Mouse (Mus musculus) activated CD4-positive, CD25-positive, alpha-beta regulatory T cell, adult 4 months (primary cell): Measurements from ENCODE around the gene Slc25a21. TPM values are rescaled to one million over a fixed set of nuclear protein-coding genes. Genes with fewer than 3 reads are reported as not detected.
"Not testable (repeated sequence)": the region's sequence is repeated elsewhere in the genome, so short reads cannot be mapped to it uniquely, and the experiment has no call there.

Experiments
- ATAC-seq: one replicate; pipeline ENCODE4 v1.8.0; 2017
- polyA plus RNA-seq, 2 experiments: library from polyadenylated mRNA; unstranded; fragments of 100-300 nt; shearing (Covaris generic); gene quantifications; one replicate each; pipeline ENCODE4 v1.2.1; 2017

Slc25a21 gene
- polyA plus RNA-seq = not detected

DNA sequence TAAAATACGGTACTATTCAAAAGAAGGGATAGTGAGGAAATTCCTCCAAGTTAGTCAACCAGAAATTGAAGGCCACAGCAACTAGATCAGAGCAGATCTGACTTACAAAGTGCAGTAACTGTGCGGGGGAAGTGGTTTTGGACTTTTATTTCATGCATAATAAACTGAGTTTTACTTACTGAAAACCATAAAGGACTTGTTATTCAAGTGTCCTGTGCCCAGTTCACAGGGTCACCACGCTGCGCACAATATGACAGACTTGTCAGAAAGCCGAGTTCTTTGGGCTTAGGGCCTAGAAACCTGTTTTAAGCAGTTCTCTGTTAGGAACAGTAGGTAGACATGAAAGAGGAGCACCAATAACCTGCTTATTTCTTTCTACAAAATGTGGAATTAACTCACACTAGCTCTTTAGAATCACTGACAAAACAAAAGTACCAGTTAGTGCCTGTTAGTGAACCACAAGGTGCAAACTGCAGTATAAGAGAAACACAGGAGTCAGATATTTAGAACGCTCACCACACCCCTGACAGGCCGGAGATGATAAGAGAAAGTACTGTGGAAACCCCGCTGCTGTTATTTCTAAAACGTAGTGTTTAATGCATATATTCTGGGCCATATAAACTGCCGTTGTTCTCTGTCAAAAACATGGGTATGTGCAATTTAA, at the start of gene Slc25a21:
Gene Slc25a21 (minus strand): TSS at position 110 of the 664 bp plus-strand sequence.
- ATAC-seq = no peak

DNA sequence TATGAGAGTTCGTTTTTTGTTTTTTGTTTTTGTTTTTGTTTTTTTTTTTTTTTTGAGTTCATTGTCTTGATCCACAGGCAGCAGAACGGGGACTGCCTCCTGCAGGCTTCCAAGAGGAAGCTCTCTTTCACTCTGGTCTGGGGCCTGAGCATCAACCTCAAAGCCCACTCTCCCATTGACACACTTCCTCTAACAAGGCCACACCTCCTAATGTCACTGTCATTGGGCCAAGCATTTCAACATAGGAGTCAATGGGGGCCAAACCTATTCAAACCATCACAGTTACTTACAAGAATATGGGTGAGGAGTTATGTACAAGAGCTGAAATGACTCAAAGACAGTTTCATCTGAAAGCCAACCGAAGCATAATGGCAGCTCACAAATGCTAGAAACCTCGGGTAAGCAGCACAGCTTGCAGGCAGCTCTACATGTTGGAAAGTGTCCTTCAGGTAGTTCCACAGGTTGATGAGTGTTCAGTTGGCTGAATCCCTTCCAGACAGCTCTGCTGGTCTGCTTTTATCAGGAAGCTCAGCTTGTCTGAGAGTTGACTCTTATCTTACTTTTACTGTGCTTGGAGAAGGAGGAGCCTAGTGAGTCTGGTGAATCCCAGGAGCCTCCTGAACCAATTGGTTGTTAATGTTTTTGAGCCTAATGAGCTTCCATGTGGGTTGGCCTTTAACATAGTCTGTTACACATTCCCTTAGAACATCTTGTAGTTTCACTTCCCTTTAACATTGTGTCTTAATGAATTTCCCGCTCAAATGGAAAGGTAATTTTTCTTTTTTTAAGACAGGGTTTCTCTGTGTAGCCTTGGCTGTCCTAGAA, 46.6 kb upstream of the Slc25a21 start:
- no peak for ATAC-seq

DNA sequence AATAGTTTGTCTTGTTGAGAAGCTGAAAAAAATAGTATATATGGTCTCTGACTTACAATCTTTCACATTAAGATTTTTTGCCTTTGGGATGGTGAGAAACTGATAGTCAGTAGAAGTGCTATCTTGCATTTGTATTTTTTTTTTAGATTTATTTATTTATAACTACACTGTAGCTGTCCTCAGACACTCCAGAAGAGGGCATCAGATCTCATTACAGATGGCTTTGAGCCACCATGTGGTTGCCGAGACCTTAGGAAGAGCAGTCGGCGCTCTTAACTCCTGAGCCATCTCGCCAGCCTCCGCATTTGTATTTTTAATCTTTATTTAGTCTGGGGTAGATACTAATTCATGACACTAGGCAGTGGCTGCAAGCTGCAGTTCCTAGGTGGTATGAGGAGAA, 36.1 kb upstream of the Slc25a21 start:
- no peak for ATAC-seq

DNA sequence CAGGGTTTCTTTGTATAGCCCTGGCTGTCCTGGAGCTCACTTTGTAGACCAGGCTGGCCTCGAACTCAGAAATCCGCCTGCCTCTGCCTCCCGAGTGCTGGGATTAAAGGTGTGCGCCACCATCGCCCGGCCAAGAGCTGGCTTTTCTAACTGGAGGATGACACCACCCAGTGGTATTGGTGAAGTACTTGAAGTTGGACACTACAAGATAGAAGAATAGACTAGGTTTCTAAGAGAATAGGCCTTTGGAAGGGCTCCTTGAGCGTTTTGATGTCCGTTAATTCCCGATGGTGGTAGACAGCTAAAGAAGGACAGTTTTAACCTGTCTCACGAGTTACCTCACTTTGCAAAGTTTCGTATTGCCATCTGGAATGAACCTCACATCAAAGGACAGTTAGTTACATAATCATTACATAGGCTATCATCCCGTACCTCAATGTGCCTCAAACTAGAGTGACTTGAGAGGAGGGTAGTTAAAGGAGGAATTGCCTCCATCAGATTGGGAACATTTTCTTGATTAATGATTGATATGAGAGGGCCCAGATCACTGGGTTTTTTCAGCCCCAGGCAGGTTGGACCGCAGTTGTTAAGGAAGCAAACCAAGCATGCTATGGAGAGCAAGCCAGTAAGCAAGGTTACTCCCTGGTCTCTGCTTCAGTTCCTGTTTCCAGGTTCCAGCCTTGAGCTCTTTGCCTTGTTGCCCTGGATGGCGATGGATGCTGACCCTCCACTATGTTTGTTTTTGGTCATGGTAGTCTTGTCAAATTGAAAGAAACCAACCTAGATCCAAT, 34.0 kb upstream of the Slc25a21 start:
- ATAC-seq = peak; percentile 47

DNA sequence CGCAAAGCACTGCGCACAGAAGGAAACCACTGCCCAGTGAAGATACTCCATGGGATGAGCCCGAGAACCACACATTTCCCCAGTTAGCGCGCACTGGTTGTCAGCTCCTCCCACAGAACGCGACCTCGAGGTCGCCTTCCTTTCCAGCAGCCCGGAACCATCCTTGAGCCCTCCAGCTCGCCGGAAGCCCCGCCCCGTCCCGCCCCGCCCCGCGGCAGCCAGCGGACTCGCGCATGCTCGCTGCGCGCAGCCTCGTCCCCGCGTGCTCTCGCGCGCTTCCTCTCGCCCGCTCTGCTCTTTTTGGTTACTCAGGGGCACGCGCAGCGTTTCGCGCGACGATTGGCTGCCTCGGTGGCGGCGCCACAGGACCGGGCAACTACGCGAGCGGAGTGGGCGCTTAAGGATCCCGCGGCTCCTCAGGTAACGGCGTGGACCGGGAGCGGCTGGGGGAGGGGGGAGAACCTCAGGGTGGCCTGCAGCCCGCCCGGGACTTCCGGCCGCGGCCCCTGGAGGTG, 33.0 kb upstream of the Slc25a21 start, which contains the start of the genes Prps1l3 and Mipol1:
Gene Prps1l3 (plus strand): TSS at position 221 of the 515 bp plus-strand sequence.
Gene Mipol1 (plus strand): TSS at position 236 of the 515 bp plus-strand sequence.
- peak; percentile 80 for ATAC-seq

DNA sequence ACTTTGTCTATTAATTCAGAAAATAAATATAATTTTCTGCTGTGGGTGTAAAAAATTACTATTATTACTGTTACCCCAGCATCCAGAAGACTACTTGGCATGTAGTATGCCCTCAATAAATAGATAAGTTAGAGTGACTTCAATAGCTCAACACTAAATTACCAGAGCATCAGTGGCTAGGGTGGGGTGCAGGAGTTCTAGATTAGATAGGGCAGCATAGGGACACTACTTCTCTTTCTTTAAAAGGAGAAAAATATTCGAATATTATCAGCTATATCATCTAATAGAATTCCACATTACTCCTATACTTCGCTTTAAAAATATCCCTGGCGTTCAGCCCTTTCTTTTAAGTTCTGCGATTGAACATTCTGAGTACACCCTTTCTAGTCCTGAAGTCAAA, 32.4 kb upstream of the Slc25a21 start:
- ATAC-seq = no peak

DNA sequence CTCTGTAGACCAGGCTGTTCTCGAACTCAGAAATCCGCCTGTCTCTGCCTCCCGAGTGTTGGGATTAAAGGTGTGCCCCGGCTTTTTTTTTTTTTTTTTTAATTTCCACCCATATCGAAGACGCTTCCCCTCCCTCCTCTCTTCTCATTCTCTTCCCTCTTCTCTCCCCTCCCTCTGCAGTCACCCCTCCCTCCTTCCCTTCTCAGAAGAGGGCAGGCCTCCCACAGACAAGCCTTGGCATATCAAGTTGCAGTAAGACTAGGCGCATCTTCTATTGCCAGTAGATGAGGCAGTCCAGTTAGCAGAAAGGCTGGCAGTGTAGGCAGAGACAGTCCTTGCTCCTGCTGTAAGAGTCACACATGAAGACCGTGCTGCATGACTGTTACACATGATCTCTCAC, 30.5 kb upstream of the Slc25a21 start:
- ATAC-seq = no peak

DNA sequence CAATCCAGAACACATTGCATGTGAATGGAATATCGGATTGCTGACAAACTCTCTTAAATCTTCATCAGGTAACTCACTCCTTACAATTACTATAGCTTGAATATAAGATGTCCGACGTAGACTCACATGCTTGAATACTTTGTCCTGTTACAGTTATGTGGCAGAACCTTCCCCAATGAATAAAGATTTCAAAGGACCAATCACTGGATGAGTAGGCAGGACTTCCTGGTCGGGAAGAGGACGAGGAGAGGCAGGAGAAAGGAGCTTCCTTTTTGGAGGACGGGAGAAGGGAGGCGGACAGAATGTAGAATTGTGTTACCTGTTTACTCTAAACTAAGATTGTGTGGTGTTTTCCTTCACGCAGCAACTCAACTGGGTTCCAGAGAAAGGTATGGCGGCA, 29.1 kb upstream of the Slc25a21 start:
- no peak for ATAC-seq

DNA sequence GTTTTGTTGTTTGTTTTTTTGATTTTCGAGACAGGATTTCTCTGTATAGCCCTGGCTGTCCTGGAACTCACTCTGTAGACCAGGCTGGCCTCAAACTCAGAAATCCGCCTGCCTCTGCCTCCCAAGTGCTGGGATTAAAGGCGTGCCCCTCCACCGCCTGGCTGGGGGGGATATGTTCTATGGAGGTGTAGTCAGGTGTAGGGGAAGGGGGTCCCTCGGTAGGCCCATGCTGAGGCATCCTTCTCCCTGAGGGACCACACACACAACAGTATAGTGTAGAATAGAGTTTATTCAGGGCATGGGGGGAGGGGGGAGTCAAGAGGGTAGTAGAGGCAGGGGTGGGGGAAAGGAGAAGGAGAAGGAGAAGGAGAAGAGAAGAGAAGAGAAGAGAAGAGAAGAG, 15.2 kb upstream of the Slc25a21 start:
- not testable (repeated sequence) for ATAC-seq

DNA sequence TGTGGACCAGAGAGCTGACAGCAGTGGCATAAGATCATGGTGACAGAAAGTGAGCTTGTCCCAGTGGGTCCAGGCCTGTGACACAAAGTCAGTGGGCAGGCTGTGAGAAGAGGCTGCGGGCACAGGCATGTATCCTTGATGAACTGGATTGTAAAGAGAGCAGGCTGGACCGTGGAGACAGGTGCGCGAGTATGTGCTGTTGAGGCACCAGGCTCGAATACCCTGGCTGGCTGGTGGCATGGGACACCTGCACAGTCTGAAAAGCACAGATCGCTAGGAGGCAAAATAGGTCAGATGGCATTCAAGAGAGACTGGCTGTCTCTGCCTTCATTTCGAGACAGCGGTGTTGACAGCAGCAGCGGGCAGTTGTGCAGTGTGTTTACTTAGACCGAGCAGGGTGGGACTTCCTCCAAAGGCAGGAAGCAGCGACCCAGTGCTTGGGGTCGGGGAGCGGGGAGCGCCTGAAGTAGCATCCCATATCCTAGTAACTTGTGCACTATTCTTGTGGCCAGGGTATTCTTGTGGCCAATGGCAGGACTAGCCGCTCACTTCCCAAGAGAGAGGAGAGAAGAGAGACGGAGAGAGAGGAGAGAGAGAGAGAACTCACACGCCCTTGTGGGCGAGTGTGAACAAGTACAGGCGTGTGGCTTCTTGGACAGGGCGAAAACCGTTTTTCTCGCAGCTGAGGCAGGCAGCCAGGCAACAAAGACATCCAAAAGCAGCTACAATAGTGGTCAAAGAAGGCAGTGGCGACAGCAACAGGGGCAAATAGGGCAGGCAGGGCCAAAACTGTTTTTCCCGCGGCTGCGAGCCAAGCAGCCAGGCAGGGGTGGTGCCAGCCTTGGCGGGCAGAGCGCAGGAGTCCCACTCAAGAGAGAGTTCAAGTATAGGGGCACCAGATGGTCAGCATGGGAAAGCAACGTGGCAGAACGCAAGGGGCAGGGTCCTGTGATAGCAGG, 14.4 kb upstream of the Slc25a21 start:
- peak; percentile 80 for ATAC-seq

DNA sequence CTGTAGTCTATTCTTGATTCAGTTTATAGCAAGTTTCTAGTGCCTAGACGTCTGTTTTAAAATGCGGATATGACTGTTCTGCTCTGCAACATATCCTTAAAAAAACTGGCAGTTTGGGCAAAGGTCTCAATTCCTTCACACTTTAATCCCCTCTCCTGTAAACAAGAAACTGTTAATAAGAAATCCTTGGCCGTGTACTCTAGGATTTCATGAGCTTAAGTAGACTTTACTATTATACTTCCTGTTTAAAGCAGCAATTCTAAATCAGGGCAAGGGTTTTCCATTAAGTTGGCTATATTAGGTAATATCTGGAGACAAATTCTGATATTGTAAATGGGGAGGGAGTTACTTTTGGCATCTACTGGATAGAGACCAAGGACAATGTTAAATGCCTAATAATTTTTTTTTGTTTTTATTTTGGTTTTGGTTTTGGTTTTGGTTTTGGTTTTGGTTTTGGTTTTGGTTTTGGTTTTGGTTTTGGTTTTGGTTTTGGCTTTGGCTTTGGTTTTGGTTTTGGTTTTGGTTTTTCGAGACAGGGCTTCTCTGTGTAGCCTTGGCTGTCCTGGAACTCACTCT, 7.1 kb upstream of the Slc25a21 start:
- ATAC-seq = no peak

DNA sequence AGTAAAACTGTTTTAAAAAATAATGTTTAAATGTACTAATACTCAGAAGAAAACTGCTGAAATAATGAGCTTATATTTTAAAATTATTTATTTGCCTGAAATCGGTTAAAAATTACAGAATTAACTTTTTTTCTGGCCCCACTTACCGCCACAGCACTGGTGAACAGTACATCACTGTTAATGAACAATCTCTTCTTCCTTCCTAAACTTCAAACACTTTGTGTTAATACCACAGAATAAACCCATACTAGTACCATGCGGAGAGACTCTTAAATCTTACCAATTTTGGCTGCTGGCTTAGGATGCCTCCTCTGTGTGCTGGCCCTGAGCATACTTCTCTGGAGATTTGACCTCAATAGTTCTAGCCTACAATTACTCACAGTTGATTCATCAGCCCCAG, 4.6 kb upstream of the Slc25a21 start:
- no peak for ATAC-seq

DNA sequence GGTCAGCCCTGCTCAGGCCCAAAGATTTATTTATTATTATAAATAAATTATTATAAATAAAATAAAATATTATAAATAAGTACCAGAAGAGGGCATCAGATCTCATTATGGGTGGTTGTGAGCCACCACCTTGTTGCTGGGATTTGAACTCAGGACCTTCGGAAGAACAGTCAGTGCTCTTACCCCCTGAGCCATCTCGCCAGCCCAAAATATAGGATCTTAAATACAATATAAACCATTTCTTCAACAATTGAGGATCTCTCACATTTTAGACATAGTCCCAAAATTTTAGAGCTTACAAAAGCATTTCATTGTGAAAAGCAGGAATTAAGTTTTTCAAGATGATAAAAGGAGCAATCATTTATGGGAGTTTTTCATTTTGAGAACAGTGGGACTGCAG, 2.2 kb upstream of the Slc25a21 start:
- ATAC-seq = no peak

DNA sequence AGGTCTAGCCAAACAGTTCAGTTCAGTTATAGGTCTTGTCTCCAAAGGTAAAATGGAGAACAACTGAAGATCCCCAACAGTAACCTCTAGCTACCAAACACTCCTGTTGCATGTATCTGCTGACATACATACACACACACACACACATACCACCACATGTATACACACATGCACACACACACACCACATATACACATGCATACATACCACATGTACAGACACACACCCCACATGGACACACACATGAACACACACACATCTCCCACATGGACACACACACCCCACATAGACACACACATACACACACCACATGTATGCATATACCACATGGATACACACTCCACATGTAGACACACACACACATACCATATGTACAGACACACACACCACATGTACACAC, 997 bp upstream of the Slc25a21 start:
- no peak for ATAC-seq

DNA sequence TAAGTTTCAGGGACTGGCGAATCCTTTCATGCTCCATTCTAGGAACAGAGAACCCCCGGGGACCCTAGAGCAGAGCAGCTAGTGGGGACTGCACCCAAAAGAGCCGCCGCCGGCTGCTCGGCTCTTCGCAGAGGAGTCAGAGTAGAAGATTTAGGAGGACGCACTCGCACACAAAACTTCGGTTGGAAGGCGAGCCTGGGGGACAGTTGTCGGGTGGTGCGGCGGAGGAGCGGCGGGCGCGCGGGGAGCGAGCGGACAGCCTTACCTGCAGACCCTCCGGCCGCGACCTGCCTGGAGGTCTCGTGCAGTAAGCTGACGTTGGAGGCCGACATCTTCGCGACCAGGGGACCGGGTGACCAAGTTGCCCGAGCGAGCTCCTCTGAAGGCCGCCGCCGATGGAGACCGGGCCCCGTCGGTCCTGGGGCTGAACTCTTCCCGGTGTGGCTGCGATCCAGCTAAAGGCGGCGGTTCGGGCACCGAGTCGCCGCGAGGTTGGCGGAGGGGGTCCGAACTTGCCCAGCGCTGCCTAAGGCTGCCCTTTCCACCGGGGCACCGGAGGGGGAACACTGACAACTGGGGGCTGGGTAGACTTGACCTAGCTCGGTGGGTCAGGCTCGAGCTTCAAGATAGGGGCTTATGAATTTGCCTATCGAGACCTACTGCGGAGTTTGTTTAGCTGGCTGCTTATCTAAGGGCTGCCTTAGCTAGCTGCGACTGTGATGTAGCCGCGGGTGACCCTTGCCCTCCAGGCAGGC, 487 bp downstream of the Slc25a21 start:
- ATAC-seq = no peak

DNA sequence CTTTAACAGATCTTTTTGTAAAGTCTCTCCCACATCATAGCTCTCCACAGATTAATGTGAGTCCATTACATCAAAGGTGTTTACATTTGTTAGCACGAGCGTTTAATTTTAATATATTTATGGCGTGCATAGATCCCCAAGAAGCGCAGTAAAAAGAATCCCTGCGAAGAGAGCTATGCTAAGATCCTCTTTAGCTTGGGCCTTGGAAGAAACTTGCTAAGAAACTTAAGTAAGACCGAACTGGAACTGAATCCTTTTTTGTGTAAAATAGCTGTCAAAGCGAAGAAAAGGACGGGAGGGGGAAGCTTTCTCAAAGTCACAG, 1.0 kb downstream of the Slc25a21 start:
- no peak for ATAC-seq

DNA sequence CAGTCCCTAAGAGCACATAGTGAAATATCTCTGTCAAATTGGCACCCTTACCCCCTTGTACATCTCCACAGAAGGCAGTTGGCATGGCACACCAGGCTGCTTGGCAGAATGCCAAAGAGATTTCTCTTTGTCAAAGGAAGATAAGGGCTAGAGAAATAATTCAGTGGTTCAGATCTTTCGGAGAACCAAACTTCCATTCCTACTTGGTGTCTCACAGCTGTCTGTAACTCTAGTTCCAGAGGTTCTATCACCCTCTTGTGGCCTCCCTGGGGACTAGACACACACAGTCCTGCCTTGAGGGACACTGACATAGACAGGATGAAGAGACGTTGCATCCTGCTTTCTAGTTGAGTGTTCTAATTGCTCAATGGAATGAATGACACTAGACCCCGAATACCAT, 2.7 kb downstream of the Slc25a21 start:
- ATAC-seq = no peak

DNA sequence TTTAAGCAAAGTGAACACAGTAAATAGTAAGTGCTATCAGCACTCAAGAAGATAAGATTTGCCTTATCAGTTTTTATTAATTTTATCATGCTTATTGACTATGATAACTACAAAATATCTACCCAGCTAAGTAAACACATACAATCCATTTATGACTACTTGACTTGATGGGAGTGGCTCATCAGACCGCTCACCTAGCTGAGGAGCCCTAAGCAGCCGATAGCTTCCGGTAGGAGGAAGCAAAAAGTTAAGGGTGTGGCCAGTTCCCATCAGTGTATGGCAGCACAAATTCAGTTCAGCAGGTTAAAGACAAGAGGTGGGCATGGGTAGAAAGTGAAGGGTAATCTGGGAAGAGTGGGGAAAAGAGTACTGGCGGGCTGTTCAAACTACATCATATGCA, 10.2 kb downstream of the Slc25a21 start:
- ATAC-seq = no peak

DNA sequence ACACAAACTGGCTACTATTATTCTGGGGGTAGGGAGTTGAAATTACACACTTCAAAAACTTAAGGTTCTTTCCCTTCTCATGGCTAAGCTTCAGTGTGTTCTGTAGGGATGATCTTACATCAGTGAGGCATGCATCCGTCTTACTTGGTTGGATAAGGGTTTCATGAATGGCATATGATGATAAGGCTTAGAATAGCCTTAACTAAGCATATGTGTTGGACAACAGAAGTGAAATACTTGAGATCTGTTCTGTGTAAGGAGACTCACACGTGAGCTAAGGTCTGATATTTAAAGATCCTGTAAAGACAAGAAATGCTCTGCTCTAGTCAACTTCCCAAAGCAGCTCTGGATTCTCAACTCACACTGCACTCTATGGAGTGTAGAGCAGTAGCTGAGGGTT, 11.1 kb downstream of the Slc25a21 start:
- ATAC-seq = no peak

DNA sequence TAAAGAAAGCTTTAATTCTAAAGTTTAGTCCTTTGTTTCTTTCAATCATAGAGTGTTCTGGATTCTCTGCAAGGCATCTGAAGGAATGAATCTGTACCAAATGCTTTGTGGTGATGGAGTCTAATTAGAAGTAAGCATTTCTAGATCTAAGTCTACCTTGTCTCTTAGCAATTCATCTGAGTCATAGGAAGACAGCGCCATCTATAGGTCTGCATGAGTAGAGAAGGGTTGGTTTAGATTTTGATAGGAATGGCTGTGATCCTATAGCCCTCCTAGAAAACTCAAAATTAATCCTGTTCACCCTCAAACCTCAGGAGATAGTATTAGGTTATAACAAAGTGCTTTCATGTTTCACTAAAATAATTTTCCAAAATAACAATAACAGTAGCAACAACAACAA, 11.8 kb downstream of the Slc25a21 start:
- no peak for ATAC-seq
